Mouse (Mus musculus): ENCODE measurements at regions not wholly inside any gene's neighbourhood (a gene's known extent, or its start where the extent isn't known, plus 50 kb on each side); places are given as distances from the start of the nearest gene placed in this dataset.

DNA sequence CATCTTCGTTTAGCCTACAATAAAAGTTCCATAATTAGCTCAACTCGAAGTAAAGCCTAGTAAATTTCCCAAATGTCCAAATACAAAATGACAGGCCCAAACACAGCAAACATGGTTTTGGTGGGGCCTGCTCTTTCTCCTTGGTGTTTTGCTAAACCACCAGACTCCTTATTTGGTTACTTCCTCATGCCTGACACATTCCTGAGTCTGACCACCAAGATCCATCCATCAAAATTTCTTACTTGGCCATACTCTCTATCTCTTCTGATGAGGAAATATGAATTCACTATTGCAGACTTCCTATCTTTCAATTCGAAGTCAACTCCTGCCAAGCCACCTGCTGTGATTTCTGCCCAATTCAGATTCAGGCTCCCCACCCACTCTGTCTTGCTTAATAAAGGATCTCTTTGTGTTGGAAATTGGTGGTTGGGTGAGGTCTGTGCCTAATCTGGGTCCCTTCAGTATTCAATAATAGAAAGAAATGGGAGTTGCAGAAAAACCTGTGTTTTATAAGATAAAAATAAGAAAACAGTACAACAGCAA, 225.9 kb upstream of the Kcnj3 start:
- TF ChIP-seq POLR2A (IDR thresholded peaks at IDR 0.05; ENCODE audit: low read depth, low read length) (no peak), CTCF (IDR thresholded peaks at IDR 0.05; ENCODE audit: borderline replicate concordance, insufficient read depth, low read length) (no peak)
